Mouse (Mus musculus) embryonic facial prominence, embryonic 13.5 days (tissue): ENCODE data around the gene Snapc3. TPM values are rescaled to one million over a fixed set of nuclear protein-coding genes. Genes with fewer than 3 reads are reported as not detected.

Experiments
- ATAC-seq: fragments of 200-750 bp; cut with Nextera tagmentation; 2 replicates; pipeline ENCODE4 v1.8.0; 2017; ENCODE audit warnings: low read depth; ENCODE audit not compliant: insufficient number of reproducible peaks, insufficient read depth, low FRiP score, low TSS enrichment
- H3K27ac ChIP-seq: fragments of 300-500 bp; sonication (generic); 2 replicates; pipeline ENCODE4 v1.5.1; 2015; ENCODE audit warnings: moderate library complexity, mild to moderate bottlenecking, inconsistent platforms
- H3K27me3 ChIP-seq: fragments of 300-500 bp; sonication (generic); 2 replicates; pipeline ENCODE4 v1.6.1; 2015; ENCODE audit warnings: mild to moderate bottlenecking, inconsistent platforms
- H3K36me3 ChIP-seq: fragments of 300-500 bp; sonication (generic); 2 replicates; pipeline ENCODE4 v1.6.1; 2015; ENCODE audit warnings: mild to moderate bottlenecking, inconsistent platforms
- H3K4me1 ChIP-seq: fragments of 300-500 bp; sonication (generic); 2 replicates; pipeline ENCODE4 v1.6.1; 2015; ENCODE audit warnings: inconsistent platforms
- H3K4me2 ChIP-seq: fragments of 300-500 bp; sonication (generic); 2 replicates; pipeline ENCODE4 v1.6.1; 2015; ENCODE audit warnings: moderate library complexity, mild to moderate bottlenecking, inconsistent platforms
- H3K4me3 ChIP-seq: fragments of 300-500 bp; sonication (generic); 2 replicates; pipeline ENCODE4 v1.5.1; 2015; ENCODE audit warnings: mild to moderate bottlenecking, inconsistent platforms
- H3K9ac ChIP-seq: fragments of 300-500 bp; sonication (generic); 2 replicates; pipeline ENCODE4 v1.6.1; 2015; ENCODE audit warnings: mild to moderate bottlenecking, inconsistent platforms
- H3K9me3 ChIP-seq: fragments of 300-500 bp; sonication (generic); 2 replicates; pipeline ENCODE4 v1.6.1; 2016; ENCODE audit warnings: inconsistent platforms
- WGBS: fragments of 180-500 bp; shearing (Covaris S2); methylation state at CpG from one replicate; pipeline ENCODE4 v1.1.7; 2015; ENCODE audit warnings: mixed read lengths; 5-methylcytosine and 5-hydroxymethylcytosine counted together
- polyA plus RNA-seq: library from polyadenylated mRNA; unstranded; fragments of >200 nt; fragmentation: Nextera tagmentation; extraction: Ambion mirVana; gene quantifications from 2 replicates; pipeline ENCODE4 v1.2.1, GENCODE M21; 2015

The Snapc3 gene
- polyA plus RNA-seq, 1 experiment from 2014 or later, result 53.7 TPM

DNA sequence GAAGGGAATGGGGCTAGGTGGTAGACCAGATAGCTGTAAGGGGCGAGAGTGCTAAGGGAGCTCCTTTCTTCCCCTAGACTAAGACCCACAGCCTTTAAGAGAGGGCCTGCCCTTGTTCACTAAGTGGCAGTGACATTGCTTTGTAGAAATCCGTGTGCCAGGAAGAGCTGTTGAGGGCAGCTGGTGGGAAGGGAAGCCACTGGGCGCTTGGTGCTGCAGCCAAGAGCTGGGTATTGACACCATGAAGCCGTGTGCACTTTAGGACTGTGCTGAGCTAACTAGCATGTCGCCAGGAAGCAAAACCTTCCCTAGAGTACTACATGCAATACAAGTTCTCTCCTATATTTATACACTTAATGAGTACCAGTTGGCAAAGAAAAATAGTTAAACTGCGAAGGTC is 6.1 kb downstream of the Snapc3 start:
- Histone ChIP-seq H3K9me3 (no peaks in the 10 kb centered on the region), H3K27ac (no peak overlapping the region), H3K4me1 (peaks cover 10% of the 10 kb centered on the region), H3K36me3 (peaks cover 63% of the 10 kb centered on the region), H3K4me2 (no peak overlapping the region), H3K4me3 (no peak overlapping the region), H3K9ac (no peak overlapping the region), H3K27me3 (no peaks in the 10 kb centered on the region)
- no peak for ATAC-seq
- WGBS, result 92% methylated on average over 6 of the region's 6 CpGs

DNA sequence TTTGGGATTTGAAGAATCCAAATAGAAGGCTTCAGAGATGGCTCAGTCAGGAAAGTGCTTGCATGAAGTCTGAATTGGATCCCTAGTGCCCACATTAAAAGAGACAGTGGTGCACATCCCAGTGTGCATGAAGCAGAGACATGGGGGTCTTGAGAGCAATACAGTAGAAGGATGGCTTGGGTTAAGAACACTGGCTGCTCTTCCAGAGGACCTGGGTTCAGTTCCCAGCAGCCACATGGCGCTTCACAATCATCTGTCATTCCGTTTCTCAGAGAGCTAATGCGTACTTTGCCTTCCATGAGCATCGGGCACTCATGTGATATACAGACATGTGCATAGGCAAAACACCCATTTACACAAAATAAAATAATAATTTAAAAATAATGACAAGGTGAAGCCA is 7.6 kb downstream of the Snapc3 start:
- H3K36me3 ChIP-seq, result peaks cover 73% of the 10 kb centered on the region
- H3K4me2 ChIP-seq, result no peak overlapping the region
- H3K27ac ChIP-seq, result no peak overlapping the region
- H3K4me1 ChIP-seq, result no peaks in the 10 kb centered on the region
- no peak overlapping the region for H3K4me3 ChIP-seq
- WGBS, result 95% methylated on average over 4 of the region's 4 CpGs
- H3K27me3 ChIP-seq, result no peaks in the 10 kb centered on the region
- H3K9ac ChIP-seq, result no peak overlapping the region
- H3K9me3 ChIP-seq, result no peaks in the 10 kb centered on the region
- ATAC-seq, result no peak

DNA sequence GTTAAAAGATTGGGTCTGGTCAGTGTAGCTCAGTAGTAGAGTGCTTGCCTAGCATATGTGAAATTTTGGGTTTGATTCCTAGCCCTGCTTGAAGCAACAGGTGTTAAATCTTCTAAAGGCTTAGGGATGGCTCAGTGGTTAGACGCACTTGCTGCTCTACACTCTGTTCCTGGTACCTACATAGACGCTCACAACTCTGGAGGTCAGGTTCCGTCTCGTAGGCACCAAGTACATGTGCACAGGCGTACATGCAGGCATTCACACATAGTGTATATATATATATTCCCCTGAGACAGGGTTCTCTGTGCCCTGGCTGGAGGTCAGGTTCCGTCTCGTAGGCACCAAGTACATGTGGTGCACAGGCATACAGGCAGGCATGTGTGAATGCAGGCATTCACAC is 9.6 kb downstream of the Snapc3 start:
- Histone ChIP-seq H3K4me3 (no peak overlapping the region), H3K36me3 (peaks cover 79% of the 10 kb centered on the region), H3K4me1 (no peaks in the 10 kb centered on the region), H3K9me3 (no peaks in the 10 kb centered on the region), H3K27me3 (no peaks in the 10 kb centered on the region), H3K9ac (no peak overlapping the region), H3K4me2 (no peak overlapping the region), H3K27ac (no peak overlapping the region)
- 93% methylated on average over 7 of the region's 7 CpGs for WGBS
- ATAC-seq, result no peak

DNA sequence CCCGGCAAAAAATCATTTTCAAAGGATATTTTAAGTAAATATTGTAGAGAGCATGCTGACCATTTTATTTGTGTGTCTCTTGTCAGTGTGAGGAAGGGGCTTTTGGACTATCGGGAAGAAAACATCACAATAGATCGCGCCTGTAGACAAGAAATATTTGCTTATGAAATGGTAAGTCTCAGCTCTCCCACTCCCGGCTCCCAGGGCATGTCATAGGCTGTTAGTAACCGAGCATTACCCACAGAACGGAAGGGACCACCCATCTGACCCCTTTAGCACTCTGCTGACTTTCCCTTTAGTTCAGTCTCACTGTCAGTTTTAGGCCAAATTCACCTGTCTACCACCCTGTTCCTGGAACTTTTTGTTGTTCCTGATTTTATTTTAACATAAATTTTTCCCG is 10.2 kb downstream of the Snapc3 start:
- Histone ChIP-seq H3K27ac (no peak overlapping the region), H3K27me3 (no peaks in the 10 kb centered on the region), H3K9ac (no peak overlapping the region), H3K4me2 (no peak overlapping the region), H3K4me1 (no peaks in the 10 kb centered on the region), H3K4me3 (no peak overlapping the region), H3K36me3 (peaks cover 79% of the 10 kb centered on the region), H3K9me3 (no peaks in the 10 kb centered on the region)
- ATAC-seq, result no peak
- 93% methylated on average over 8 of the region's 8 CpGs for WGBS

DNA sequence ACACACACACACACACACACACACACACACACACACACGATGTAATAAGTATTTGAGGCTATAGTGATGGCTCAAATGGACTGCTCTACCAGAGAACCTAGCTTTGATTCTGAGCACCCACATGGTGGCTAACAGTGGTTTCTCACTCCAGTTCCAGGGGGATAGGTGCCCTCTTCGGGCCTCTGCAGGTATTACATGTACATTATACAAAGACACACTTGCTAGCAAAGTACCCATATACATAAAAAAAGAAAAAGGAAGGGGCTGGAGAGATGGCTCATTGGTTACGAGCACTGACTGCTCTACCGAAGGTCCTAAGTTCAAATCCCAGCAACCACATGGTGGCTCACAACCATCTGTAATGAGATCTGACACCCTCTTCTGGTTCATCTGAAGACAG is 11.3 kb downstream of the Snapc3 start:
- Histone ChIP-seq H3K36me3 (peaks cover 79% of the 10 kb centered on the region), H3K27me3 (no peaks in the 10 kb centered on the region), H3K27ac (no peak overlapping the region), H3K4me2 (no peak overlapping the region), H3K4me3 (no peak overlapping the region), H3K9me3 (no peaks in the 10 kb centered on the region), H3K4me1 (no peaks in the 10 kb centered on the region), H3K9ac (no peak overlapping the region)
- WGBS, result 94% methylated on average over 4 of the region's 4 CpGs
- no peak for ATAC-seq

DNA sequence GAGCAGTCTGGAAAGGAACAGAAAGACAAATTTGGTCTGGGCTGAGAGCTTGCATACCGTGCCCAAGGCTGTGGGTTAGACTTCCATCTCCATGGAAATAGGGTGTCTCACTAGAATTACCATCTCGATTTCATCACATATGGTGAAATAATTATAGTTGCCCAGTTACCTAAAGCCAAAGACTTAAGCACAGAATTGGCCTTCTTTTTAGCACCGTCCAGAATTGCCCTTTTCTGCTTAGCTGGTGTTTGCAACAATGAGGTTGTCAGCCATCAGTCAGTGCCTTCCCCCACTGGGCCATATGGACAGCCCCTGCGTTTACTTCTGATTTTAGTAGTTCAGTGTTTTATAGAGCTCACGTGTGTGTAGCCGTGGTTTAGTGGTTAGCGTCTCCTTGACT is 14.4 kb downstream of the Snapc3 start:
- Histone ChIP-seq H3K9ac (no peak overlapping the region), H3K4me2 (no peak overlapping the region), H3K27ac (no peak overlapping the region), H3K36me3 (peaks cover 82% of the 10 kb centered on the region), H3K4me3 (no peak overlapping the region), H3K4me1 (no peaks in the 10 kb centered on the region), H3K27me3 (no peaks in the 10 kb centered on the region), H3K9me3 (no peaks in the 10 kb centered on the region)
- no peak for ATAC-seq
- 90% methylated on average over 7 of the region's 7 CpGs for WGBS

DNA sequence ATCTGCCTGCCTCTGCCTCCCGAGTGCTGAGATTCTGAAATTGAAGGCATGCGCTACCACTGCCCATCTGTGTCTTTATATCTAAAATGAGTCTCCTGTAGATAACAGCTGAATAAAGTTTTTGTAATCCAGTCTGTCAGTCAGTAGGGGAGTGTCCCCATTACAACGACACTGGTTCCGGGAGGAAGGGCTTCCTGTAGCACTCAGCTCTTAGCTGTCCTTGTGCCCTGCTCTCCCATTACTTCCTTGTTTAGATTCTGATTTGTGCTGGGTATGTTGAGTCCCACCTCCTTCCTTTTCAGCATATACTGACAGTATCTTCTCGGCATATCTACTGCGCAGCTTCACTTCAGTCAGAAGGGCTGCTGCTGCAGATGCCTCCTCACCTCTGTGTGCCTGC is 15.4 kb downstream of the Snapc3 start:
- no peak for ATAC-seq
- Histone ChIP-seq H3K36me3 (peaks cover 80% of the 10 kb centered on the region), H3K9me3 (no peaks in the 10 kb centered on the region)

DNA sequence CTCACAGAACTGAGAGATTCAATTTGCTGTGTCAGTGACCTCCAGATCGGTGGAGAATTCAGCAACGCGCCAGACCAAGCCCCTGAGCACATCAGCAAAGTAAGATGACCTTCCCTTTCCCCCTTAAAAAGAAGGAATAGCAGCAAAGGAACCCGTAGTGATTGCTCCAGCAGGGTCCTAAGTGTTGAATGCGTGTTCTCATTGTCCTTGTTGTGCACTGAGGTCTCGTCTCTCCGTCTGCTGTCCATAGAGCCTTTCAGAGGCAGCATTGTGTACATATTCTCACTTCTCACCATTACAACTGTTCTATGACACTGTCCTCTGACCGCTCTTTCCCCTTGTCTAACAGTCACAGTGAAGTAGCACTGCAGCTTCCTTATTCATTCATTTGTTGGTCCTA is 18.9 kb downstream of the Snapc3 start:
- Histone ChIP-seq H3K4me3 (no peak overlapping the region), H3K9me3 (no peaks in the 10 kb centered on the region), H3K9ac (no peak overlapping the region), H3K27me3 (no peaks in the 10 kb centered on the region), H3K36me3 (peaks cover 93% of the 10 kb centered on the region), H3K4me2 (no peak overlapping the region), H3K4me1 (no peaks in the 10 kb centered on the region), H3K27ac (no peak overlapping the region)
- no peak for ATAC-seq
- WGBS, result 94% methylated on average over 8 of the region's 8 CpGs

More for the DNA sequence above, 15.4 kb downstream of the Snapc3 start:
- no peak overlapping the region for H3K4me3 ChIP-seq
- no peak overlapping the region for H3K9ac ChIP-seq
- no peaks in the 10 kb centered on the region for H3K27me3 ChIP-seq
- no peaks in the 10 kb centered on the region for H3K4me1 ChIP-seq
- no peak overlapping the region for H3K4me2 ChIP-seq
- WGBS, result 91% methylated on average over 6 of the region's 6 CpGs
- H3K27ac ChIP-seq, result no peak overlapping the region

DNA sequence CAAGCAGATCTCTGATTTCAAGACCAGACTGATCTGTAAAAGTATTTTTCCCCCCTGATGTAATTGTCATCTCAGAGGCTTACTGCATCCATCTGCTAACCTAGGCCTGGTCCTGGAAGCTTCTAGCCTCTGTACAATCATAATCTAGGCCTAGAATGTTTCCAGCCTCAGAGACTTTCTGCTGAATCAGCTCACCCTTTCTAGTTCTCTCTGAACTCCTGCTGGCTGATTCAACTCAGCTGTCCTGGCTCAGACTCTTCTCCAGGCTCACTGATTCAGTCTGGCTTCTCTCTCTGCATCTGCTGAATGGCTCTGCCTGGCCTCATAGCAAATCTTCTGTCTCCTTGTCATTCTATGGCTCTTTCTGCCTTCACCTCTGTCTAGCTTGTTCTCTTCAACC is 20.6 kb downstream of the Snapc3 start:
- Histone ChIP-seq H3K4me3 (no peak overlapping the region), H3K9ac (no peak overlapping the region), H3K36me3 (peaks cover 92% of the 10 kb centered on the region), H3K27me3 (no peaks in the 10 kb centered on the region), H3K4me1 (no peaks in the 10 kb centered on the region), H3K27ac (no peak overlapping the region), H3K9me3 (no peaks in the 10 kb centered on the region), H3K4me2 (no peak overlapping the region)
- no peak for ATAC-seq

DNA sequence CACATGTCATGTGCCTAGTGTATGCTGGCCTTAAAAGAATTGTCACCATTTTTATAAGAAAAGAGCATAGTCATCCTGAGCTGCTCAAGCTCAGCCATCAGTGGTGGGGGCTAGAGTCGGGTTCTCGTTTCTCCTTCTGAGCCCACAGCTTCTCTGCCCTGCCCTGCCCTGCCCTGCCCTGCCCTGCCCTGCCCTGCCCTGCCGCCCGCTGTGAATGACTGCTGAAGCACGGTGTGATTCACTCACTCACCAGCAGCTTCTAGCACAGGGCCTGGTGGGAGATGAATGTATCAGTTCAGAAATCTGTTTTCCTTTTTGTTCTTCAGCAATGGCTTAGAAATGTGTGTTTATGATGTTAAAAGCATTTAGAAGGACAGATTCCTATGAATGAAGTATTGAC is 21.5 kb downstream of the Snapc3 start:
- Histone ChIP-seq H3K27me3 (no peaks in the 10 kb centered on the region), H3K4me2 (no peak overlapping the region), H3K36me3 (peaks cover 83% of the 10 kb centered on the region), H3K27ac (no peak overlapping the region), H3K4me3 (no peak overlapping the region), H3K9ac (no peak overlapping the region), H3K9me3 (no peaks in the 10 kb centered on the region), H3K4me1 (no peaks in the 10 kb centered on the region)
- WGBS, result 65% methylated on average over 5 of the region's 5 CpGs
- no peak for ATAC-seq

DNA sequence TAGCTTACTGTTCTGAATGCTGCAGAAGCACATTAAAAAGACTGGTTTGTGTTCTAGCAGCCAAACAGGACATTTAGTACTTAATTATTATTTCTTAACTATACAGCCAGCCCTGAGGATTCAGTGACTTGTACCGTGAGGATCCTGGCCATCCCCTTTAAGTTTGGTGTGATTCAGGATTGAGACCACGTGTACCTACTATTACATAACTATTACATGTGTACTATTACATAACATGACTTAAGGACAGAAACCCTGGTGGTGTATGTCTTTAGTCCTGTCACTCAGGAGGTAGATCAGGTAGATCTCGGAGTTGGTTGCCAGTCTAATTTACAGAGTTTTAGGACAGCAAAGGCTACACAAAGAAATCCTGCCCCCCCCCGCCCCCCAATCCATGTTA is 23.5 kb downstream of the Snapc3 start:
- 85% methylated on average over 4 of the region's 4 CpGs for WGBS

DNA sequence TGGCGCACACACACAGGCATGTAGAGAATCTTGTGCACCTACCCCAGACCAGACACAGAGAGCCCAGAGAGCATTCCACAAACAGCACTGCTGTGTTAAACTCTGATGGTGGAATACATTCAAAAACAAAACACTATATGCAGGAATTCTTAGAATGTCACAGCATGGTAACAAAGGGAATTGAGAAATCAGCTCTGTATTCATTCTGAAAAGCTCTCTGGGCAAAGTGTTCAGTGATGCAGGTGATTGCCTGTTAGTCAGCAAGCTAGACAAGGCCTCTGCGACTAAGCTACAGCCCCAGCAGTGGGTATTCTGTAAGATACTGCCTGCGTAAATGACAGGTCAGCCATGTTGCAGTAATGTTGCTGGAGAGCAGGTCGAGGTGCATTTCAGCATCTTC is 33.3 kb downstream of the Snapc3 start:
- no peaks in the 10 kb centered on the region for H3K9me3 ChIP-seq
- WGBS, result 90% methylated on average over 4 of the region's 4 CpGs
- H3K4me2 ChIP-seq, result no peak overlapping the region
- H3K4me1 ChIP-seq, result no peaks in the 10 kb centered on the region
- no peak for ATAC-seq
- no peak overlapping the region for H3K4me3 ChIP-seq
- peaks cover 51% of the 10 kb centered on the region for H3K36me3 ChIP-seq
- H3K27ac ChIP-seq, result no peak overlapping the region
- no peak overlapping the region for H3K9ac ChIP-seq
- H3K27me3 ChIP-seq, result no peaks in the 10 kb centered on the region

More for the DNA sequence above, 23.5 kb downstream of the Snapc3 start:
- H3K27ac ChIP-seq, result no peak overlapping the region
- no peaks in the 10 kb centered on the region for H3K27me3 ChIP-seq
- H3K4me2 ChIP-seq, result no peak overlapping the region
- no peak overlapping the region for H3K4me3 ChIP-seq
- no peaks in the 10 kb centered on the region for H3K4me1 ChIP-seq
- no peaks in the 10 kb centered on the region for H3K9me3 ChIP-seq
- H3K9ac ChIP-seq, result no peak overlapping the region
- ATAC-seq, result no peak
- peaks cover 63% of the 10 kb centered on the region for H3K36me3 ChIP-seq

DNA sequence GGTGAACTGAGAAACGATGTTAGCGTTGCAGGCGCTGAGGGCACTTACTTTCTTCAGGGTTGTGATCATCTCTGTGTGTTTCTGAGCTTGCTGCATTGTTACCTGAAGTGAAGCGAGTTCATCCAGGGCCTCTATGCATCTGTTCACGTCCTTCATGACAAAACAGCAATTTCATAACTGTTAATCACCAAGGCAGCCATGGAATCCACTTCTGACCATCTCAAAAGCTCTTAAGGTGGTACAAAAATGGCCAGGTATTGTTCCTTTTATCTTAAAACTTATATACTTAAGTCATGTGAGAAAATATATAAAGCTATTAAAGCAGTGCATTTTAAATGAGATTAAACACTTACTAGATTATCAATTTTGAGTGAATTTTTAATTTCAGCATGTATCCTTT is 42.6 kb downstream of the Snapc3 start:
- no peak overlapping the region for H3K4me2 ChIP-seq
- no peak overlapping the region for H3K4me3 ChIP-seq
- no peak overlapping the region for H3K27ac ChIP-seq
- H3K9ac ChIP-seq, result no peak overlapping the region
- no peak for ATAC-seq
- H3K4me1 ChIP-seq, result no peaks in the 10 kb centered on the region
- peaks cover 75% of the 10 kb centered on the region for H3K36me3 ChIP-seq
- H3K9me3 ChIP-seq, result no peaks in the 10 kb centered on the region
- no peaks in the 10 kb centered on the region for H3K27me3 ChIP-seq
- WGBS, result 91% methylated on average over 5 of the region's 5 CpGs
